Mouse (Mus musculus) embryonic fibroblast, embryonic 13.5 days (primary cell): ENCODE results near the gene Tdpoz4. TPM values are rescaled to one million over a fixed set of nuclear protein-coding genes. Genes with fewer than 3 reads are reported as not detected.
"Not testable (repeated sequence)": the region's sequence is repeated elsewhere in the genome, so short reads cannot be mapped to it uniquely, and the experiment has no call there.

ENCODE experiments used
- H3K27ac ChIP-seq: 2 replicates; pipeline ENCODE4 v1.5.1; 2012; ENCODE audit warnings: low read length, control low read depth, inconsistent platforms; ENCODE audit not compliant: insufficient read depth
- H3K4me1 ChIP-seq: 2 replicates; pipeline ENCODE4 v1.6.1; 2011; ENCODE audit warnings: low read length; ENCODE audit not compliant: control insufficient read depth, insufficient read depth
- H3K4me3 ChIP-seq: 2 replicates; pipeline ENCODE4 v1.5.1; 2011; ENCODE audit warnings: mild to moderate bottlenecking, control low read depth, low read length; ENCODE audit not compliant: insufficient read depth
- polyA plus RNA-seq: library from polyadenylated mRNA; stranded (reverse); fragments of >200 nt; gene quantifications from 2 replicates; pipeline ENCODE4 v1.2.4, GENCODE M21; 2011; ENCODE audit warnings: low read depth; ENCODE audit not compliant: missing spikeins, insufficient read length

Tdpoz4 gene
- polyA plus RNA-seq = not detected in 2 replicates

DNA sequence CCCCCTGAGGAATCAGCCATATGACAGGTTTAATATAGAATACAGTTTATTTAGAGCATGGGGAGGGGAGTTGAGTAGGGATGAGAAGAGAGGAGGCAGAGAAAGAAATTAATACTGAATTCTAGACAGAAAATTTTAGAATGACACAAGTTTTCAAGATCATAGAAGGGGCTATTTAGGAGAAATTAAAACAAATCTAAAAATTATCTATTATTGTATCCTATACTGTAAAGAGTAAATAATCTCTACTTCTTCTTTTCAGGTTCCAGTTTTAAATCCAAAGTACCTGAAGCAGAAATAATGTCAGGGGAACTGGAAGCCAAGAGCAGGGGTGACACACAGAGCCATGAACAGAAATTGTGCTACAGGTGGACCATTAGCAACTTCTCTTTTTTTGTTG is at the start of gene Tdpoz4:
Gene Tdpoz4 (plus strand): TSS at position 301 of the 400 bp plus-strand sequence.
- H3K4me3 ChIP-seq, H3K27ac ChIP-seq, H3K4me1 ChIP-seq: not testable (repeated sequence)

DNA sequence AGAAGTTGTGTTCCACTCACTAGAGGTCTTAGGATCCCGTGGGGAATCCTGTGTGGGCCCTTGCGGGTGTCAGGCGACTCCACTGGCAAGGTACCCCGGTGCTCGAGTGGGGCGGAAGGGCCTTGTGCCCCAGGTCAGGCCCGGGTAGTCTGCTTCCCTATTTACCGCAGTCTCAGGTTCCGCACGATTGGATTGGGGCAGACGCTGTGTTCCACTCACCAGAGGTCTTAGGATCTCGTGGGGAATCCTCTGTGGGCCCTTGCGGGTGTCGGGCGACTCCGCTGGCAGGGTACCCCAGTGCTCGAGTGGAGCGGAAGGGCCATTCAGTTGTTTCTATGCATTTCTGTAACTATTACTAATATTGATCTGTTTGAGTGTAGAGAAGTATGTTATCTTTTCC is 42.2 kb upstream of the Tdpoz4 start:
- H3K4me3 ChIP-seq, H3K4me1 ChIP-seq, H3K27ac ChIP-seq: not testable (repeated sequence)

DNA sequence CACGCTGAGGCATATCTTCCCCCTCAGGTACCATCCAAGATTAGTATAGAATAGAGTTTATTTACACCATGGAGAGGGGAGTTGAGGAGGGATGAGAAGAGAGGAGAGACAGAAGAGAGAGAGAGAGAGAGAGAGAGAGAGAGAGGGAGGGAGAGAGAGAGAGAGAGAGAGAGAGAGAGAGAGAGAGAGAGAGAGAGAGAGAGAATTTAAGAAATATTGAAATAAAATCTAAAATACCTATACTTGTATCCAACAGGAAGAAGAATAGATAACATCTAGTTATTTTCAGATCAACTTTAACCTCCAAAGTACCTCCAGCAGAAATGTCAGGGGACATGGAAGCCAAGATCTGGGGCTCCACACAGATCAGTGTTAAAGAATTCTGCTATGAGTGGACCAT is 23.5 kb upstream of the Tdpoz4 start, which contains the start of gene Gm5773:
Gene Gm5773 (plus strand): TSS at position 301 of the 400 bp plus-strand sequence.
- not testable (repeated sequence) for H3K4me1 ChIP-seq, H3K4me3 ChIP-seq, H3K27ac ChIP-seq

GRCm38 (mm10) chr3:93813341-93813740 is 17.1 kb downstream of the Tdpoz4 start:
- H3K4me1 ChIP-seq, H3K4me3 ChIP-seq, H3K27ac ChIP-seq: not testable (repeated sequence)

GRCm38 (mm10) chr3:93825720-93826119 is 29.5 kb downstream of the Tdpoz4 start, which contains the start of gene Tdpoz3:
Gene Tdpoz3 (plus strand): TSS chr3:93826020.
- H3K27ac ChIP-seq, H3K4me3 ChIP-seq, H3K4me1 ChIP-seq: not testable (repeated sequence)

Other genes starting within 250 kb of the Tdpoz4 start
- gene S100a10, start 241.3 kb upstream of the Tdpoz4 start, polyA plus RNA-seq = 373 and 491 TPM in 2 replicates
- gene Tdpoz2, start 143.7 kb upstream of the Tdpoz4 start, polyA plus RNA-seq = not detected in 2 replicates
- not detected in 2 replicates for gene Tdpoz1, start 120.1 kb upstream of the Tdpoz4 start, polyA plus RNA-seq
- gene Gm37596, start 103.3 kb upstream of the Tdpoz4 start, polyA plus RNA-seq = not detected in 2 replicates
- not detected in 2 replicates for gene Gm5773, start 23.4 kb upstream of the Tdpoz4 start, polyA plus RNA-seq
- gene Tdpoz3, start 29.6 kb downstream of the Tdpoz4 start, polyA plus RNA-seq = not detected in 2 replicates
- not detected in 2 replicates for gene Gm9117, start 147.1 kb downstream of the Tdpoz4 start, polyA plus RNA-seq
- not detected in 2 replicates for gene Tdpoz5, start 164.9 kb downstream of the Tdpoz4 start, polyA plus RNA-seq